Mouse (Mus musculus) left cerebral cortex, postnatal 14 days (tissue): ENCODE results near the gene Ect2. TPM values are rescaled to one million over a fixed set of nuclear protein-coding genes. Genes with fewer than 3 reads are reported as not detected.

Experiments used
- DNase-seq, 2 experiments: peaks; one replicate each; pipeline ENCODE4 v3.0.0; 2021 to 2022; ENCODE audit warnings: low spot score in 2 of 2, mixed read lengths in 1 of 2
- intact Hi-C: fragments of 180-260 bp; cut with DNase I; formaldehyde crosslinking; loops from one replicate; pipeline ENCODE4 v1.15.1; 2025
- total RNA-seq, 2 experiments: library from RNA; stranded (reverse); gene quantifications; 2 replicates each; pipeline ENCODE4 v1.2.3; 2021

Gene Ect2
- total RNA-seq, 2 experiments from 2014 or later, result 1.1 to 1.4 TPM

DNA sequence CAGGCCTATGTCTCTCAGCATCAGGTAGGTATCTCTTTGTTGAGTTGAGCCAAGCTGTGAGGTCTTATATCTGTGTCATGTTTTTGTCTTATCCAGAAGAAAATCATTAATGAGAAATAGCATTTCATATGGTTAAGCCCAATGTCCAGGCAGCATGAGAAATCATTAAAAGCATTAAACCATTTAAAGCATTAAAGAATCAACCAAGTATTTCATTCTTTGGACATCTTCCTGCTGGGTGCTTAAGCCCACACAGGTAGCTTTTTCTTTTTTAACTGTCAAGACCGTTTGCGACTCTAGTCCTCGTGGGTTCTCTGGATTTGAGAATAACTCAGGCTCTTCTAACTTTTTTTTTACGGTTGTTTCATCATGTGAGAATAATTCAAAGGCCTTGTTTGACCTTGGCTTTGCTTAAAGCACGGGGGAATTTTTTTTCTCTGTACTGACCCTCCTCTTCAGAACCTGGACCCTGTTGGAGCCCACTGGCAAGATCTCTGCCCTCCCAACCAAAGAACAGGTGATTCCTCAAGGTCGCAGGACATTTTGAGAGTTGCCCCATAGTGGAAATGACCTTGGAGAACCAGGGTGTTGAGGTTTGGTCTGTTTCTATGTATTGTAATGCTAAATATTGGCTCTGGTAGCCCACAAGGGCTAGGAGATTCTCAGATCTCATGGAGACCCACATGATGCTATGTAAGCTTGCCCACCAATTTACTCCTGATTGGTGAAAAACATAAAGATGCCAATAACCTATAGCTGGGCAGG is 8.1 kb upstream of the Ect2 start:
- intact Hi-C loops, result no loop called here
- DNase-seq, result no peak

DNA sequence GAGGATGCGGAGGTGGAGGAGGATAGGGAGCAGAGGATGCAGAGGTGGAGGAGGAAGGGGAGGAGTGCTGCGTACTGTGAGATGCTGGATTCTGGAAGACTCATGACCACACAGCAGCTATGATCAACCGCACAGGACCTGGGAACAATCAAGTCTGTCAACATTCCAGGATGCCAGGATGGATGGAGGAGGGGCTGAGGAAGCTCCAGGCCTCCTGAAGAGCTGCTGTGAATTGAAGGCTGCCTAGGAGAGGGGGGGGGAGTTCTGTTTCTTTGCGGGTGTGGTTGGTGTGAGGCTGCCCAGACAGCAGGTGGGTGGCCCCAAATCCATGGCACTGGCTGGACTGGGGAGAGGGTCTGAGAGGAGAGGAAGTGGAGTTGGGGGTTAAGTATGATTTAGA is 5.2 kb upstream of the Ect2 start:
- no peak for DNase-seq
- intact Hi-C loops, result no loop called here

DNA sequence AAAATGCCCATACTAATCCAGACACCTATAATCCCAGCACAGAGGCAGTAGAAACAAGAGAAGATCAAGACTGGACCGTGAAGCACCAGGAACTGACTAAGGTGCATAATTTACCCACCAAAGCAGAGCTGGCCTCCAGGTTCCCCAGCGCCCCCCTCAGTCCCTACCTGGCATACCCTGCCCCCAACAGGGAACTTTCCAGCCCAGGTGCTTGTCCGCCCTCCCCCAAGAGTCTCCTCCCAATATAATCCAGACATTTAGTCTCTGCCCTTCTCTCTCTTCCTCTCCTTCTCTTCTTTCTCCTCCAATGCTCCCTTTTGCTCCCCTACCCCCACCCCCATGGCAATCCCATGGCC is 2.9 kb upstream of the Ect2 start:
- intact Hi-C loops, result no loop called here
- no peak for DNase-seq

DNA sequence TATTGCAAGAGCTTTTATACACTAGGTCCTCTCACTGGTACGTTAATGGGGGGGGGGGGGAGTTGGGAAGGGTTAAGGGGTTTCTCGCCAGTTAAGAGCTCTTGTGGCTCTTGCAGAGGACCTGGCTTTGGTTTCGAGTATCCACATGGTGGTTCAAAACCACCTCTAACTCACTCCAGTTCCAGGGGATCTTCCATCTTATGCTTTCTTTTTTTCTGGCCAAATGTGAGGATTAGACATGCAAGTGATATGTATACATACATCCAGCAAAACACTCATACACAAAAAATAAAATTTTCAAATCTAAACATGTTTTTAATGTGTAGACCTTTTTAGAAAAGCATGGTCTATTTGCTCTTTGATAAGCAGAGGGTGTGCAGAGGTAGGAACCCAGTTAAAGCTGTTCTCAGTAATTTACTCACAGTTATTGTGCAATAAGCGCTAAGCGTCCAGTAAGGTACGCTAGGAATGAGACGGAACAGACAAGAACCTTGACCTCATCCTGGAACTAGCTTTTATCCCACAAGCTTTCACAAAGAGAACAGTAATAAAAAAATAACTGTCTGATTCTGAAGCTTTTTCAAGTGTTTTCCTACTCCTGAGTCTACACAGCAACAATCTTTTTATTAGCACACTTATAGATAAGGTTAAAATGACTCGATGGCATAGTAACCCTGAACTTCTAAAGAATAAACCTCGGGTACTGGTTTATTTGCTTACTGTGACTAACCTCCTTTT is 2.3 kb upstream of the Ect2 start:
- DNase-seq, result no peak
- intact Hi-C loops, result no loop called here

DNA sequence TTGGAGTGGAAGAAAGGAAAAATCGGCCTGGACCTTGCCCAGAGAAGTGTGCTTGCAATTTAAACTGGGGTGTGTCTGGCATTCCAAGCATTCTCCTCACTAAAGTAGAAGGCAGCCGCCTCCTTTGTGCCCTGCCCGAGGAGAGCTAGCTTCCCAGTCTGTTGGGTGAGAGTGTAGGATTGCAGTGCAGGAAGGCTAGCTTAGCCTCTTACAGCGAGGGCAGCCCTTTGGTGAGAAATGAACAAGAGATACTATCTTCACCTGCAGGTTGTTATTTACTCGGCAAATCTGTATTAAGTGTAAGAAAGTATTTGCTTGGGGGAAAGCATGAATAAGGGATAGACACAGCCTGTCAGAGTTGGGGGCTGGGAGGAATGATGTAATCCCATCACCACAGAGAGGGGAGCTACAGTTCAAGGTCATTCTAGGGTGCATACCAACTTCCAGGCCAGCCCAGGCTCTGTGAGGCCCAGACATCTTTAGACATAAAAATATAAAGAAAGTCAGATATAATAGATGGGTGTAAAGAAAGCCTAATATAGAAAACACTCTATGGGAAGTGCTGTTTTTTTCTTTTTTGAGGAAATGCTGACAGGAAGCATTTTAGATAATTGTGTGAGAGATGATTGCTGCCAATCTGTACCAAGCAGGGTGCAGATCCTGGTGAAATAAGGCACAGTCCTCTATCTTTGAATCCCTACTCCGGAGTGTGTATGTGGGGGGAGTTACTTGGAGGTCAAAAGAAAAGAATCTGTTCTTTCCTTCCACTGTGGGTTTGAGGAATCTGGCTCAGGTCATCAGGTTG is 1.6 kb upstream of the Ect2 start:
- intact Hi-C loops, result no loop called here
- DNase-seq, result no peak

DNA sequence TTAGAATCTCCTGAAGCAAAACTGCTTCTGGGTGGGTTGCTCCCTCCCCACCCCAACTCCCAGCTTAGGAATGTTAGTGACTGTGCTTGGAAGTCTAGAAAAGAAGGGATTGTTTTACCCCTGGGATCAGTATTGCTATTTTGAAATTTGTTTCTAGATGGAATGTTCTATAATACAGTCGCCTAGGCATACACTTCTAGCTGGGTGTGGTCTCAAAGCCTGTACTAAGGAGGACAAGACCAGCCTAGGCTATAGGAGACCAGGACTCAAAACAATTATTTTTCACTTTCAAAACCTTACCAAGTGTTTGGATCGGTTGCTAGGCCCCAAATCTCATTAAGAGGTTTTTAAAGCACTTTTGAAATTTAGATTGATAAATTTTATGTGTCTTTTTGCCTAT is 602 bp upstream of the Ect2 start:
- no peak for DNase-seq
- intact Hi-C loops, result no loop called here

DNA sequence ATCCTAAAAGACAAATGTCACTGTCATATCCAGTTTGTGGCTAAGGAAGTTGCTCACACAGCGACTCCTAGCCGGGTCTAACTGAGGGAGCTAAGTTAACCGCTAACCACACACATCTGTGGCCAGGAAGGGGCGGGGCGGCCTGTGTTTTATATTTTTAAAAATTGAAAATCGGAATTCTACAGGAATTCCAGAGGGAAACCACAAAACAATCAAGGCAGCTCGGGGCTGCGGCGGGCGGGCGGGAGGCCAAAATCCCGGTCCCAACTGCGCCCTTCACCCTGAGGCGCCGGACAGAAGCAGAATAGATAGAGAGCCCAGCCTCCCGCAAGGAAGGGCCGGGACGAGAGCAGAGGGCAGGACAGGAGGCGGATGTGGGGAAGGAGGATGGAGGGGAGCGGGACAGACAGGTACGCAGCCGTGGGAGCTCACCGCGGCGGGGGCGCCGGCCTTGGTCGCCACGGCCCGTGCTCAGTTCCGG is 447 bp downstream of the Ect2 start:
- intact Hi-C loops, result no loop called here

DNA sequence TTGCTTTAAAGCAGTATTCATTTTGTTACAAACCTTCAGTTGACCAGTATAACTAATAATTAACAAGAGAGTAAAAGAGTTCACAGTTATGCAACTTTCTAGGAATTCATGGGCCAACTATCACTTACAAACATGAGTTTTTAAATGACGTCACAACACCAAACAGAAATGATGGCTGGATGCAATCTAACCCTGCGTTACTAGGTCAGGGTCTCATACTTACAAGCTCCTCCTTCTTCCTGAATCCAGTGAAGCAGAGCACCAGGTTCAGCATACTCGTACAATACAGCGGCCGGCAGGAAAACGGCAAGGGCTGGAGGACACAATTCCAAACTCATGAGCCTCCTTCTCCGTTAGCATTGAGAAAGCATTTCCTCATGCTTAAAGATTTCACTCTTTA is 7.9 kb downstream of the Ect2 start:
- intact Hi-C loops, result no loop called here

More for the DNA sequence above, 447 bp downstream of the Ect2 start:
- DNase-seq, result no peak

DNA sequence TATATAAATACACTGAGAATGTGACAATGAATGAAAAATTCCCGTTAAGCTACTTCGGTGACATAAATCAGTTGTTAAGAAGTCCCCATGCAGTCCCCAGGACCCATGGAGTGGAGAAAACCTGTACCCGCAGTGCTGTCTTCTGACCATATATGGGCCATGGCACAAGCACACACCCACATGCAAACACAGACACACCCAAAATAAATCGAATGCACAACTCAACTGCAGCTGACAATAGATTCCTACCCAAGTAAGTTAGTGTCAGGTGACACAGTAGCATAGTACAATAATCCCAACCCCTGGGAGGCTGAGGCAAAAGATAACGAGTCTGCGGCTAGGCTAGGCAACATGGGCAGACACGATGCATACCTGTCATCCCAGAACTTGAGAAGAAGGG is 10.1 kb downstream of the Ect2 start:
- DNase-seq, result no peak
- intact Hi-C loops, result no loop called here

More for the DNA sequence above, 7.9 kb downstream of the Ect2 start:
- no peak for DNase-seq

DNA sequence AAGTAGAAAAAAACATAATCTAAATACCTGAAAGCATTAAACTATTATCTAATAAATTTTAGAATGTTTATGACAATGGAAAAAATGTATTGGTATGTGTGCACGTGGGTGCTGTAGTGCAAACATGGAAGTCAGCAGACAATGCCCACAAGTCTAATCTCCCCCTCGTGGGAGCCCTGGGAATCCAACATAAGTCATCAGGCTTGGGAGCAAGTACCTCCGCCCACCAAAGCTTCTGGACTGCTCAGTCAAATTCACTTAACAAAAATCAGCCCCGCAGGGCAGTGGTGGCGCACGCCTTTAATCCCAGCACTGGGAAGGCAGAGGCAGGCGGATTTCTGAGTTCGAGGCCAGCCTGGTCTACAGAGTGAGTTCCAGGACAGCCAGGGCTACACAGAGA is 13.6 kb downstream of the Ect2 start:
- intact Hi-C loops, result no loop called here
- DNase-seq, result no peak

DNA sequence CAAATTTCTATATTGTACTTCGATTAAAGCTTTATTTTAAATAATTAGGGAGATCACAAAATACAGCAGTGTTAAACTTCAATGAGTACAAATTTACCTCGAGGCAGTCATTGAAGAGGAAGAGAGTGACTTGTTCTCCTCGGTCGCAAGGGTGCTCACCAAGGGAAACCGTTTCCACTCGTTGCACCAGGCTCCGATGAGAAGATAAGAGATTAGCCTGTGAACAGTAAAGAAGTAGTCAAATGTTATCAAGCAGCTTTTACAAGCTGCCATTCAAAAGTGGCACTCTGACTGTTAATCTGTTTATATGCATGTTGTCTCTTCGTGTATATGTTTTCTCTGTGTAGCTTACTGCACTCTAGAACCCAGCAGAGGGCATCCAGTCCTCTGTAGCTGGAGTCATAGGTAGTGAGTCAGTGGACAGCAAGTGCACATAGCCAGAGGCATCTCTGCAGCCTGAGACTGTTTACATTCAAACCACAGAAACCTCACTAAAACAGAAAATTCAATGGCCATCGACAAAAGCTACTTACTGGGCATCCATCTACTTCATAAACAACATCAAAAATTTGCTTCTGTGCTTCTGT is 31.7 kb downstream of the Ect2 start:
- intact Hi-C loops, result no loop called here
- no peak for DNase-seq

DNA sequence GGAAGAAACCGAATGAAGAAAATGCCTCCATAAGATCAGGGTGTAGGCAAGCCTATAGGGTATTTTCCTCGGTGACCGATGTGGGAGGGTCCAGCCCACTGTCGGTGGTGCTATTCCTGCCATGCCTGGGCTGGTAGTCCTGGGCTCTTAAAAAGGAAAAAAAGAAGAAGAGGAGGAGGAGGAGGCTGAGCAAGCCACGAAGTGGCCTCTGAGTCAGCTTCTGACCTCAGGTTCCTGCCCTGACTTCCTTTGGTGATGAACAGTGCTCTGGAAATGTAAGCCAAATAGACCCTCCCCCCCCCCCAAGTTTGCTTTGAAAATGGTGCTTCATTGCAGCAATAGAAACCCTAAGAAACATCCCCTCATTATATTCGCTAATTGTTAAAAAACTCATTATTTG is 32.7 kb downstream of the Ect2 start:
- intact Hi-C loops, result no loop called here

DNA sequence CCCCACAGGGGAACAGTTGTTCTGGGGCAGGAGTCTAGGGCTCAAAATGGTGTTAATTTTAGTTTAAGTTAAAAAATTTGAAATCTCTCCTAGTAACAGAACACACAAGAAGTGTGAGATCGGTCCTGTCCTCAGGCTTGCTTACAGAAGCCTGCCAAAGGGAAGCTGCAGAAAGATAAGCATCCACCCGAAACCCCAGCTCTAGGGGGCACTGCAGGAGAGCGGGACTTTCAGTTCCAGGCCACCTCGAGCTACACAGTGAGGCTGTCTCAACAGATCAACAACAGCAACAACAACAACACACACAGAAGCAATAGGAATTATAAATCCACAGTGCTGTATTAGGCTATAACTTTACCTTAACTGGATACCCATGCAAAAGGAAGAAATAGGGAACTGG is 35.5 kb downstream of the Ect2 start:
- no peak for DNase-seq
- intact Hi-C loops, result no loop called here

More for the DNA sequence above, 32.7 kb downstream of the Ect2 start:
- DNase-seq, result no peak

DNA sequence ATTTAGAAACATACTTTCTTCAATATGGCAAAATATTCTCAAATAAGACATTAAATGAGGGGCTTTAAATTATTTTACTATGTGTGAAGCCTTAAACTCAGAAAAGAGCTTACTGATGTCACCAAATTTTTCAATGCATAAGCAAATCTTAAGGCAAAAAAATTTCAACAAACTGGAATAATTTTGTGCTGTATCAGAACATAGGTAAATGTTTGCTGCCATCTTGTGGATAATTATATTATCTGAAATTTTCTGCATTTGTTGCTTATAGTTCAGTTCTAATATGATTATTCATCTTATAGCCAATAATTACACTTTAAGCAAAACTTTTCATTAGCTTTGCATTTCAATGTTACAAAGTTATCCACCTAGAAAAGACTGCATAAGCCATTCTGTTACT is 42.8 kb downstream of the Ect2 start:
- intact Hi-C loops, result no loop called here
- DNase-seq, result peak in 1 of 2 experiments; percentile 49

DNA sequence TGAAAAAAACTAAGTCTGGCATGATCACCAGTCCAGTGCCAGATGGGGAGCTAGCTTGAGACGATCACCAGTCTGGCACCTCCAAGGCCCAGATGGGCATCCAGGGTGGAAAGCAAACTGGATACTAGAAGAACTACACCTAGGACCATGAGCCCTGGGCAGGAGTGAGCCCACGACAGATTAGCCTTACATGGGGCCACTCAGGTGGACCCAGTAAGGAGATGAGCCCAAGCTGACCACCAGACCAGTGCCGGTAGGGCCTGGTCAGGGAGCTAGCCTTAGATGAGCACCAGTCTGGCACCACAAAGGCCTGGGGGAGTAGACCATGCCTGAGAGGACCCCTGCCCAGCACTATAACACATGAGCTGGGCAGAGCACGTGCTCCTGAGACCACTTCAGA is 44.6 kb downstream of the Ect2 start:
- intact Hi-C loops, result no loop called here
- no peak for DNase-seq

DNA sequence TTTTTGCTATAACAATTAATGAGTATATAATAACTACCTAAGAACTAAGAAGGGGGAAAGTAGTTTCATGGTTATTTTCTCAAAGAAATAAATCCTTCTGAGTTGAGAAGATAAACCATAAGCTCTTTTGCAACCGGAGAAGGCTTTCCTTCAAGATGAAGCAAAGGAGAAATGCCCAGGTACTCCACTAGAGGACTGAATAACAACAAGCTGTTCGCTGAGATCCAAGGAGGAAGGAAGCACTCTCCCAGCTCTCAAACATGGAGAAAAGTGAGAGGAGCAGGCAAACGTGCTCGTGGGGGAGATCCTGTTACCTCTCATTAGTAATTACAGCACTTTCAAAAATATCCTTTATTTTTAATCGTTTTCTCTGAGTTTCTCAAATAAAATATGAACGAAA is 46.5 kb downstream of the Ect2 start:
- DNase-seq, result peak in 1 of 2 experiments; percentile 10
- intact Hi-C loops, result no loop called here

DNA sequence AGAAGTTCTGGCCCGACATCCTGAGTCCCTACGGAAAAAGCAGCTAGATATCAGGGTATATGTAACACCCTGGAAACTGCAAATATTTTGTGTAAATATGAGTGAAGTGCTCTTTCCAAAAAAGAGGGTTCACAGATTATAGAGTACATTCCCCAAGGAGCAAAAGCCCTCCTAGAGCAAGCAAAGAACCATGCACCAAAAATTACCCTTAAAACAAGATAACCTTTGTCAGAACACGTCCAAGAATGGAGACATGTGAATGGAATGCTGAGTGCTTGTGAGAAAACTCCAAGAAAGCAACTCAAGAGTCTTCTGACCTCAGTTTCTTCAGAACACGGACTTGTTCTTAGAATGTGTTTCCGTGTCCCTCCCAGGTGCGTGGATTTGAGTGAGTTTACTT is 50.7 kb downstream of the Ect2 start:
- DNase-seq, result no peak
- intact Hi-C loops, result no loop called here

DNA sequence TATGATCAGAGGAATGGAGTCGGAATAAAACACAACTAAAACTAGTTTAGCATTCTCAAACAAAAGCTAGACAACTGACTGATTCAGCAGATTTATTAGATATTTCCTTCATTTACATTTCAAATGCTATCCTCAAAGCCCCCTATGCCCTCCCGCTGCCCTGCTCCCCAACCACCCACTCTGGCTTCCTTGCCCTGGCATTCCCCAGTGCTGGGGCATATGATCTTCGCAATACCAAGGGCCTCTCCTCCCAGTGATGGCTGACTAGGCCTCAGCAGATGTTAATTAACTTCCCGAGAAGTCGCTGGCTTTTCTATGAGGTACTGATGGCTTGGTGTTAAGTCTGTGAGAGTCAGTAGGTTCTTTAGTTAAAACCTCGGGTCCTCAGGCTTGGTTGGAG is 55.0 kb downstream of the Ect2 start:
- no peak for DNase-seq
- intact Hi-C loops, result no loop called here

DNA sequence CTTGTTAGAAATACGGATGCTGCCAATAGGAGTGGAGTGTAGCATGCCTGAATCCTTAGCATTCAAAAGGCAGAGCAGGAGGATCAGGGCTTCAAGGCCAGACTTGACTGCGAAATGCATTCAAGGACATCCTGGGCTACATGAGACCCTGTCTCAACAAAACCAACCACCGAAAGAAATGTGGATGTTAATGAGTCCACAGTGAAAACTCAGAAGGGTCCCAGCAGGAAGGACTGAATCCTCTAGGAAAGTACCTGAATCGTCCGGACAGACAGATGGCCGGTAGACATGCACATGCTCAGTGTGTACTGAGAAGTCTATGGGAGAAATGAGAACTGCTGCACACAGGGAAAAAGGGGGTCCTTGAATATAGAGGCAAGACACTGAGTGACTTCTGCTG is 67.5 kb downstream of the Ect2 start:
- intact Hi-C loops, result no loop called here
- no peak for DNase-seq
